Mouse (Mus musculus) forebrain, embryonic 11.5 days (tissue): ENCODE data around the gene Mapk8ip1. TPM values are rescaled to one million over a fixed set of nuclear protein-coding genes. Genes with fewer than 3 reads are reported as not detected.

Source experiments
- ATAC-seq: fragments of 200-750 bp; cut with Nextera tagmentation; replicated peaks from 2 replicates; pipeline ENCODE4 v1.8.0; 2017; ENCODE audit warnings: moderate TSS enrichment; ENCODE audit not compliant: low FRiP score
- DNase-seq: peaks from one replicate; pipeline ENCODE4 v3.0.0-alpha.2; 2017; ENCODE audit warnings: low spot score
- H3K27ac ChIP-seq: fragments of 300-500 bp; sonication (generic); 2 replicates; pipeline ENCODE4 v1.5.1; 2014; ENCODE audit warnings: low read depth, low read length
- H3K27me3 ChIP-seq: fragments of 300-500 bp; sonication (generic); 2 replicates; pipeline ENCODE4 v1.6.1; 2014; ENCODE audit warnings: mild to moderate bottlenecking, low read length, mixed read lengths; ENCODE audit not compliant: control insufficient read depth, insufficient read depth
- H3K36me3 ChIP-seq: fragments of 300-500 bp; sonication (generic); 2 replicates; pipeline ENCODE4 v1.6.1; 2014; ENCODE audit warnings: mild to moderate bottlenecking, low read length, moderate library complexity, mixed read lengths; ENCODE audit not compliant: control insufficient read depth, insufficient read depth
- H3K4me1 ChIP-seq: fragments of 300-500 bp; sonication (generic); replicated peaks from 2 replicates; pipeline ENCODE4 v1.6.1; 2014; ENCODE audit warnings: low read length, mixed read lengths; ENCODE audit not compliant: control insufficient read depth, insufficient read depth
- H3K4me2 ChIP-seq: fragments of 300-500 bp; sonication (generic); 2 replicates; pipeline ENCODE4 v1.6.1; 2014; ENCODE audit warnings: low read depth, mild to moderate bottlenecking, low read length, moderate library complexity, mixed read lengths; ENCODE audit not compliant: severe bottlenecking
- H3K4me3 ChIP-seq: fragments of 300-500 bp; sonication (generic); 2 replicates; pipeline ENCODE4 v1.5.1; 2014; ENCODE audit warnings: low read depth, low read length
- H3K9ac ChIP-seq: fragments of 300-500 bp; sonication (generic); 2 replicates; pipeline ENCODE4 v1.6.1; 2014; ENCODE audit warnings: low read length
- H3K9me3 ChIP-seq: fragments of 300-500 bp; sonication (generic); 2 replicates; pipeline ENCODE4 v1.6.1; 2016; ENCODE audit warnings: low read length, mixed read lengths; ENCODE audit not compliant: control insufficient read depth
- WGBS: fragments of 180-500 bp; shearing (Covaris S2); extraction: QIAGEN DNeasy Blood & Tissue Kit; methylation state at CpG from one replicate; pipeline ENCODE4 v1.1.7; 2014; 5-methylcytosine and 5-hydroxymethylcytosine counted together
- polyA plus RNA-seq: library from polyadenylated mRNA; unstranded; fragments of >200 nt; fragmentation: Nextera tagmentation; extraction: Ambion mirVana; gene quantifications from 2 replicates; pipeline ENCODE4 v1.2.1, GENCODE M21; 2014

Mapk8ip1 gene
- polyA plus RNA-seq, 1 experiment from 2014 or later, result 35.9 TPM

DNA sequence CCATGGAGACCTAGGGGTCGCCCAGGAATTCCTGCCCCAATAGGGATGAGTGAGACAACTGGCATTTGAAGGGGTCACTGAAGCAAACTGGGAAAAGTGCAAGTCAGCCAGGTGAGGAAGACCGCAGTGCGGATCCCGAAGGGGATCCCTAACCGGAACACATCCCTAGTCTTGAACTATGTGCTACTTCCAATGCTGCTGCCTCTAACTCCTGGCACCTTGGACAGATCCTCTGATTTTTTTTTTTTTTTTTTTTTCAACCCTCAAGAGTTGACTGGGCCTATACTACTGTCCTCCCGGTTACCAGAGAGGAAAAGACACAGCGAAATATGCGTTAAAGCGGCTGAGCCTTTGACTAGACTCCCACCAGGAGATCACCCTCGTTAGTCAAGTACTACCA is 11.4 kb downstream of the Mapk8ip1 start:
- ATAC-seq (no peak), DNase-seq (no peak)
- Histone ChIP-seq H3K27ac (peak overlapping the region; percentile 67; the same call in 1 of the 2 replicates), H3K4me3 (peak overlapping the region; percentile 73), H3K4me1 (peaks cover 30% of the 10 kb centered on the region), H3K4me2 (peak overlapping the region; percentile 85), H3K9me3 (no peaks in the 10 kb centered on the region), H3K36me3 (peaks cover 13% of the 10 kb centered on the region; the same call in 1 of the 2 replicates), H3K9ac (no peak overlapping the region), H3K27me3 (no peaks in the 10 kb centered on the region)
- WGBS, result 3% methylated on average over 10 of the region's 10 CpGs

DNA sequence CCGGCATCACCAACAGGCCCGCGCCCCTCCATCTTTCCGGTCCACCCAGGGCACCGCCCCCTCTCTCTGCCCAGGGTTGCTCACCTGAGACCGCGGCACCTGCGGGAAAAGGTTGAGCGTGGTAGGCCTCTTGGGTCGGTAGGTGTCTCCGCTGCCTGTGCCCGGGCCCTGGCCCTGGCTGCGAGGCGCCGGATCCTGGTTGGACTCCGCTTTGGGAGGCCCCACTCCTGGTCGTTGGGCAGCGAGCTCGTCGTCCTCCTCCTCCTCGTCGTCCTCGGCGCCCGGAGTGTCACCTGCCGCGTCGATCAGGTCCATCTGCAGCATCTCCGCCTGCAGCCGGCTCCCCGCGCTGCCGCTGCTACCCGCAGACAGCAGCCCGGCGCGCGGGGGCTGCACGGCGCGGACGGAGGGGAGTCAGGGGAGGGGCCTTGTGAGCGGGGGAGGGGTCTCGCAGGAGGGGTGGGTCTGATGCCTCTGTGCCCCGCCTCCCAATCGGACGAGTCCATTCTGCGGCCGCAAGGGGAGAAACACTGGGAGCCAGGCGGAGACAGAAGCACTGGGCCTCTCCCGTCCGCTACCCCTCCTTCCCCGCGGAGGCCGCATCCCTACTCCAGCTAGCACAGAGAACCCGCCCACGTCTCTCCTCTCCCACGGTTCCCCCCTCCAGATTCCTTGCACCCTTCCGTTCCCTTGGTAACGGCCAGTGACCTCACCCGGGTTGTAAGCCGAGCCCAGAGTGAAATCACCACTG is 12.0 kb downstream of the Mapk8ip1 start:
- DNase-seq (peak; percentile 98), ATAC-seq (peak; percentile 95)
- H3K36me3 ChIP-seq, result peaks cover 13% of the 10 kb centered on the region; the same call in 1 of the 2 replicates
- H3K9ac ChIP-seq, result peak overlapping the region; percentile 78
- WGBS, result under 1% methylated on average over 57 of the region's 62 CpGs
- H3K27me3 ChIP-seq, result no peaks in the 10 kb centered on the region
- H3K4me2 ChIP-seq, result peak overlapping the region; percentile 85
- peaks cover 30% of the 10 kb centered on the region for H3K4me1 ChIP-seq
- H3K27ac ChIP-seq, result peak overlapping the region; percentile 51
- H3K9me3 ChIP-seq, result no peaks in the 10 kb centered on the region
- peak overlapping the region; percentile 73 for H3K4me3 ChIP-seq

DNA sequence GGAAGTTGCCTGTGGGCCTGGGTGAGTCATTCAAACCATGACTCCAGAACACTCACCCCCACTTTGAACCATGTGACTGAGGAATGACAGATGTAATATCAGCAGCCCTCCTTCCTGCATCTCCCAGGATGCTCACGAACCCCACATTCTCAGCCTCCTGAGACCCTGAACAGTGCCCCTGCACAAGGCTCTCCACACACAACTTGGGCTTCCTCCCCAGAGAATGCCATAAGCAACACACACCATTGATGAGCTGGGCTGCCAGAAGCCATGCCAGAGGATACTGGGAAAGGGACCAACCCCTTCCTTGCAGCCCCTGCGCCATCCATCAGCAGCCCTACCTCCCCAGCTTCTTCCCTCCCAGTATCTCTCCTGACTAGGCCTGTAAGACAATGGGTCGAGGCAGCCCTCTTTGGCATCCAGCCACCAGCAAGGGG is 13.0 kb downstream of the Mapk8ip1 start:
- Histone ChIP-seq H3K4me3 (peak overlapping the region; percentile 73), H3K36me3 (peaks cover 13% of the 10 kb centered on the region; the same call in 1 of the 2 replicates), H3K9ac (peak overlapping the region; percentile 78), H3K27me3 (no peaks in the 10 kb centered on the region), H3K9me3 (no peaks in the 10 kb centered on the region), H3K27ac (no peak overlapping the region; the same call in 1 of the 2 replicates), H3K4me2 (peak overlapping the region; percentile 85), H3K4me1 (peaks cover 30% of the 10 kb centered on the region)
- ATAC-seq, result no peak
- WGBS, result 62% methylated on average over 3 of the region's 3 CpGs
- DNase-seq, result no peak

DNA sequence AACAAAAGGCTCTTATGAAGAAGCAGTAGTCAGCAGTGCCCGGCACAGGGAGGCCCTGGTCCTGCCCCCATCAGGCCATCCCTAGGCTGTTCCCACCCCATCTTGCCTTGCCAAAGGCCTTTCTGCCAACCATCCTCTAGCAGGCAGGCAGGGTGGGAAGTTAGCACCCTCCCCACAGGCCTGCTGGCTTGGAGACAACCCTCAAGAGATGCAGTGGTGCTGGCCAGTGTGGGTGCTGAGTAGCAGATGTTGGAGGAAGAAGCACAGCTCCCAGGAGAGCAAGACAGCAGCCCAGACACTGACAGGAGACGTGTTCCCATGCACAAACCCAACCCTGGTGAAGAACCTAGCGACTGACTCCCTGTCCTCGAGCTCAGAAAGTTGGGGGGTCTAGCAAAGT is 13.4 kb downstream of the Mapk8ip1 start:
- H3K4me3 ChIP-seq, result peak overlapping the region; percentile 73; the same call in 1 of the 2 replicates
- H3K9ac ChIP-seq, result no peak overlapping the region
- 72% methylated on average over 4 of the region's 4 CpGs for WGBS
- H3K27me3 ChIP-seq, result no peaks in the 10 kb centered on the region
- ATAC-seq (no peak), DNase-seq (no peak)
- peaks cover 13% of the 10 kb centered on the region; the same call in 1 of the 2 replicates for H3K36me3 ChIP-seq
- peak overlapping the region; percentile 85 for H3K4me2 ChIP-seq
- H3K27ac ChIP-seq, result no peak overlapping the region
- H3K4me1 ChIP-seq, result peaks cover 25% of the 10 kb centered on the region
- H3K9me3 ChIP-seq, result no peaks in the 10 kb centered on the region

DNA sequence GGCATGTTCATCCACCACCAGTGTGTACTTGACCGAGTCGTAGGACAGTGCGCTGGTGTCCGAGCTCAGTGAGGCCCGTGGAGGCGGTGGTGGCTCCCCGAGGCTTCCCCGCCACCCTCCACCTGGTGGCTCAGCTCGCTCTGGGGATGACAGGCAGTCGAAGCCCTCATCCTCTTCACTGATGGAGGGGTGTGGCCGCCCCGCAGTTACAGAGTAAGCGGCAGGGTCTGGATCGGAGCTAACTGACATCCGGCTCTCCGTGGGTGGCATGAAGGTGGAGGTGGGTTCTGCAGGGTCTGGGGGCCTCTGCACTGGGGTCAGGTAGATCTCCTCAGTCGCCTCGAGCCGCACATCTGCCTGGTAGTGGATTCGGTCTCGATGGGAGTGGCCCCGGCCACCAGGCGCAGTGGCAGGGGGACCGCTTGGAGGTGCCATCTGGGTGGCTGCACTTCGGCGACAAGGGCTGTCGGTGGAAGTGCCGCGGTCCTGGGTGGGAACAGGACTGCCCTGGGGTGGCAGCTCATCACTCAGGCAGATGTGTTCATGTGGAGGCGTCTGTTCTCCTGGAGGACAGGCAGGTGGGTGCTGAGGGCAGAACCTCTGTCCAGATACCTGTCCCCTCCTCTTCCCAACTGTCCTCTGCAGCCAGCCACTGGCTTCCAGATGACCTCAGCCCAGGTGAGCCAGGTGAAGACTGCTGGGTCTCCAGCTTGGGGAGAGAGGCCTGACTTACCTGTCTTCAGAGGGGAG is 14.1 kb downstream of the Mapk8ip1 start:
- Histone ChIP-seq H3K4me2 (no peak overlapping the region), H3K36me3 (peaks cover 13% of the 10 kb centered on the region; the same call in 1 of the 2 replicates), H3K9ac (no peak overlapping the region), H3K4me1 (peaks cover 21% of the 10 kb centered on the region), H3K9me3 (no peaks in the 10 kb centered on the region), H3K27me3 (no peaks in the 10 kb centered on the region), H3K27ac (no peak overlapping the region), H3K4me3 (no peak overlapping the region)
- 91% methylated on average over 30 of the region's 30 CpGs for WGBS
- ATAC-seq (no peak), DNase-seq (no peak)

DNA sequence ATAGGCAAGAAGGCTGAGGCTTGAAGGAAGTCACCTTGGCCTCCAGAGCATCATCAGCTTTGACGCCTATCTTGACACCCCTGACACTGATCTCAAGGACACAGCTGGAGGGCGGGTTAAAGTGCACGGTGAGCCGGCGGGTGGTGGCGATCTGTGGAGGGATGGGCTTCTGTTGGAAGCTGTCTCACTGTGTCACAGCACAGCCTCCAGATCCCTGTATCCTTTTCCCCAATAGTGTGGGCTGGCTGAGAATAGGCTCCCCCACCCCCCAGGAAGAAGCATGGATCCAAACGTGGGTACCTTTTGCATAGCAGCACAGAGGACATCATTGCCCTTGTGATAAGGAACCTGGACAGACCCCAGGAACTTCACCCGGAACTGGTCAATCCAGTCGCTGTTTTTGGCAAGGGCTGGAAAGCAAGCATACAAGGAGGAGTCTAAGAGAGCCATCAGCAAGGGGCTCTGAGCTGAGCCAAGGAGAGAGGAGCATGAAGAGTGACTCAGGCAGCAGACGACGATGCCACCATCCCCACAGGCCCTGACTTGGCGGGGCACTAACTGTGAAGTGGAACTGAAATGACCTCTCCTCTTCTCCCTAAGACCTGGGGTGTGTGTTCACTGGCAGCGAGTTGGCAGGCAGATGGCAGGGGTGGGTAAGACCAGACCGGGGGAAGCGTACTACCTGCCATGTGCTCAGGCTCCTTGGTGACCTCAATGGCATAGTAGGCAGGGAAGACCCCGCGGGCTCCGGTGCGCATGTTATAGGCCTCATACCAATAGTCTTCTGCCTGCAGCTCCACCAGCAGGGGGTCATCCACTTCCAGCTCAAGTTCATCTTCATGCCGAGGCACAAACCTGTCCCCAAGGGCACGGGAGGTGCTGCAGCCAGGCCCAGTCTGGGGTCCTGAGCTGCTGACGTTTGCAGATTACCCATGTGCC is 15.7 kb downstream of the Mapk8ip1 start:
- no peak overlapping the region for H3K4me2 ChIP-seq
- ATAC-seq (no peak), DNase-seq (no peak)
- H3K9ac ChIP-seq, result no peak overlapping the region
- 88% methylated on average over 22 of the region's 22 CpGs for WGBS
- no peak overlapping the region for H3K27ac ChIP-seq
- H3K27me3 ChIP-seq, result no peaks in the 10 kb centered on the region
- H3K9me3 ChIP-seq, result no peaks in the 10 kb centered on the region
- H3K4me3 ChIP-seq, result no peak overlapping the region
- peaks cover 13% of the 10 kb centered on the region; the same call in 1 of the 2 replicates for H3K36me3 ChIP-seq
- peaks cover 10% of the 10 kb centered on the region for H3K4me1 ChIP-seq

DNA sequence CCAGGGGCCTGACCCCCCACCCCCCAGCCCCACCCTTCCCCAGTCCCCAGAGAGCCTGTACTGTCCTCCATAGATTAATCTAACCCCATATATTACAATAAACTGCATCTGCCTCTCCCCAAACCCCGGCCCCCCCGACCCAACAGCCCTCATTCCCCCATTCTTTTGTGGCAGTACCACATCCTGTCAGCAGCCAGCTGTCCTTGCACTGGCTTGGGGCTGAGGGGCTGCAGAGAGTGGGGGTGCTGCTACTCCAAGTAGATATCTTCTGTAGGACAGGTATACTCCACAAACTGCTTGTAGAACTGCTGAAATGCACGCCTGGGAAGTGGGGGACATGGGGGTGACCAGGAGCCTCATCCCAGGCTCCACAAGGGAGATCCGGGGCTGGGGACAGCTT is 17.0 kb downstream of the Mapk8ip1 start:
- 86% methylated on average over 4 of the region's 4 CpGs for WGBS
- H3K36me3 ChIP-seq, result peaks cover 13% of the 10 kb centered on the region; the same call in 1 of the 2 replicates
- no peaks in the 10 kb centered on the region for H3K27me3 ChIP-seq
- H3K4me3 ChIP-seq, result no peak overlapping the region
- H3K4me1 ChIP-seq, result peaks cover 3% of the 10 kb centered on the region; the same call in 1 of the 2 replicates
- DNase-seq (no peak), ATAC-seq (no peak)
- no peak overlapping the region for H3K4me2 ChIP-seq
- H3K9me3 ChIP-seq, result no peaks in the 10 kb centered on the region
- no peak overlapping the region for H3K27ac ChIP-seq
- no peak overlapping the region for H3K9ac ChIP-seq

DNA sequence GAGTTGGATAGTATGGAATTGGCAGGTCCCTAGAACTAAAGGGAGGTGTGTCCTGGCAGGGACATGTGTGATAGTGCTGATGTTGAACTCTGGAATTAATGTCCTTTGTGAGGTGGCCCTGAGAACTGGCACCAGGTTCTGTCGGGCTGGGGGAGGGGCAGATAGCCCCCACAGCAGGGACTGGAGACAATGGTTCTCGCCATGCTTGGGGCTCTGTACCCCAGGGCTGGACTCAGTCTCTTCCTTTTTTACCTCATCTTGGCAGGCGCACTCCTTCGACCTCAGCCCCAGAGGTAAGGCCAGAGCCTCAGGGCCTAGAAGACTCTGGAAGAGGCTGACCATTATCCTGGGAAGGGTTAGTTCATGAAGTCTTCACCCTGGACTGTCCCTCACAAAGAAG is 18.3 kb downstream of the Mapk8ip1 start:
- Histone ChIP-seq H3K4me1 (no peaks in the 10 kb centered on the region), H3K27me3 (no peaks in the 10 kb centered on the region), H3K9me3 (no peaks in the 10 kb centered on the region), H3K9ac (no peak overlapping the region), H3K4me3 (no peak overlapping the region), H3K36me3 (peaks cover 13% of the 10 kb centered on the region; the same call in 1 of the 2 replicates), H3K4me2 (no peak overlapping the region), H3K27ac (no peak overlapping the region)
- no peak for ATAC-seq
- DNase-seq, result no peak
- 88% methylated on average over 4 of the region's 4 CpGs for WGBS
